Comparison of ENCODE assay signal across 10 mouse cellular contexts in genomic region chr1:176811892-176812291, GRCm38 (mm10). TPM values are rescaled to one million over a fixed set of nuclear protein-coding genes. Genes with fewer than 3 reads are reported as not detected.
DNase-seq lines count a peak whose midpoint lies in the region; ATAC-seq and TF ChIP-seq lines count a peak whose summit lies in the region.
"Had no signal": no experiment of that assay in that cellular context is flagged by ENCODE, and none has a peak within 500 bp of the region (broad histone marks: within the 10 kb centered on the region; RNA-seq: fewer than 3 reads in every experiment).

No protein-coding gene starts in this region.

- peak overlapping the region; percentile 79 for H3K4me2 ChIP-seq in heart, embryonic 14.5 days (ENCODE audit: low read length)
- peak overlapping the region; percentile 74 for H3K4me2 ChIP-seq in hindbrain, embryonic 13.5 days

- DNase-seq in heart, adult 11 months: no peak
- DNase-seq in midbrain, embryonic 10.5 days (ENCODE audit: low spot score): no peak
- DNase-seq in ovary, postnatal 36 days (ENCODE audit: low spot score): no peak
- DNase-seq in thymus, postnatal 10 days (ENCODE audit: low spot score in 2 of 2): no peak
- no peak for DNase-seq in thymus, postnatal 0 days (ENCODE audit: low spot score)
- DNase-seq: adrenal gland, adult 2 months had no signal

- peak overlapping the region; percentile 79 for H3K9ac ChIP-seq in heart, embryonic 14.5 days (ENCODE audit: low read length)
- H3K9ac ChIP-seq in hindbrain, embryonic 13.5 days: peak overlapping the region; percentile 98

- WGBS in heart, embryonic 14.5 days: 69% methylated on average over 3 of the region's 3 CpGs
- WGBS in hindbrain, embryonic 13.5 days: 76% methylated on average over 3 of the region's 3 CpGs
- 82% methylated on average over 3 of the region's 3 CpGs for WGBS in midbrain, embryonic 10.5 days

- no peak for TF ChIP-seq POLR2A in bone marrow macrophage, adult 2 months (IDR thresholded peaks at IDR 0.05; ENCODE audit: borderline replicate concordance, low read depth, low read length)

- H3K27me3 ChIP-seq in heart, embryonic 14.5 days (ENCODE audit: control insufficient read depth, insufficient read depth, low read length): no peaks in the 10 kb centered on the region
- no peaks in the 10 kb centered on the region for H3K27me3 ChIP-seq in hindbrain, embryonic 13.5 days
- H3K27me3 ChIP-seq in midbrain, embryonic 10.5 days (ENCODE audit: low read depth, poor library complexity, severe bottlenecking): no peaks in the 10 kb centered on the region

- peak overlapping the region in 1 of 2 experiments; percentile 98; a peak in 1 of 4 replicates for H3K27ac ChIP-seq in heart, embryonic 14.5 days (replicated peaks in 1 of 2; ENCODE audit: control insufficient read depth in 1 of 2, insufficient read depth in 1 of 2, low read depth in 2 of 2, low read length in 2 of 2)
- peak overlapping the region; percentile 93 for H3K27ac ChIP-seq in bone marrow macrophage, adult 2 months (ENCODE audit: insufficient read depth, low read depth, low read length)
- peak overlapping the region; percentile 100 for H3K27ac ChIP-seq in hindbrain, embryonic 13.5 days
- H3K27ac ChIP-seq in midbrain, embryonic 10.5 days (replicated peaks): no peak overlapping the region

- no peak for TF ChIP-seq CTCF in bone marrow macrophage, adult 2 months (IDR thresholded peaks at IDR 0.05; ENCODE audit: low read depth, low read length)

- H3K36me3 ChIP-seq in heart, embryonic 14.5 days (ENCODE audit: control insufficient read depth, insufficient read depth, low read length): no peaks in the 10 kb centered on the region
- no peaks in the 10 kb centered on the region for H3K36me3 ChIP-seq in hindbrain, embryonic 13.5 days
- H3K36me3 ChIP-seq in midbrain, embryonic 10.5 days: no peaks in the 10 kb centered on the region

- ATAC-seq in heart, embryonic 14.5 days (ENCODE audit: insufficient number of reproducible peaks, insufficient read depth, low FRiP score, low read depth): no peak
- ATAC-seq in hindbrain, embryonic 13.5 days (ENCODE audit: low FRiP score): no peak
- ATAC-seq: CD4-positive, CD25-positive, alpha-beta regulatory T cell, adult 4 months had no signal

- H3K9me3 ChIP-seq in heart, embryonic 14.5 days (ENCODE audit: control insufficient read depth, low read length): no peaks in the 10 kb centered on the region
- H3K9me3 ChIP-seq in hindbrain, embryonic 13.5 days: no peaks in the 10 kb centered on the region
- no peaks in the 10 kb centered on the region for H3K9me3 ChIP-seq in midbrain, embryonic 10.5 days (replicated peaks)

- H3K4me3 ChIP-seq in heart, embryonic 14.5 days (ENCODE audit: control insufficient read depth in 1 of 2, insufficient read depth in 1 of 2, low read depth in 1 of 2, low read length in 2 of 2): peak overlapping the region in 1 of 2 experiments; percentile 60; a peak in 3 of 4 replicates
- H3K4me3 ChIP-seq in bone marrow macrophage, adult 2 months (ENCODE audit: insufficient read depth, low read length): peak overlapping the region; percentile 74
- peak overlapping the region; percentile 89 for H3K4me3 ChIP-seq in hindbrain, embryonic 13.5 days
- peak overlapping the region; percentile 93 for H3K4me3 ChIP-seq in midbrain, embryonic 10.5 days

- H3K4me1 ChIP-seq in heart, embryonic 14.5 days (ENCODE audit: control insufficient read depth in 2 of 2, insufficient read depth in 2 of 2, low read length in 2 of 2): peaks cover 3 to 23% of the 10 kb centered on the region in 2 experiments; a peak in 3 of 4 replicates
- H3K4me1 ChIP-seq in bone marrow macrophage, adult 2 months (ENCODE audit: control insufficient read depth, insufficient read depth, low read length): peaks cover 23% of the 10 kb centered on the region
- peaks cover 40% of the 10 kb centered on the region for H3K4me1 ChIP-seq in hindbrain, embryonic 13.5 days (replicated peaks)
- peaks cover 35% of the 10 kb centered on the region for H3K4me1 ChIP-seq in midbrain, embryonic 10.5 days

RNA-seq across cellular contexts. Expression of gene Cep170, which starts 2.0 kb away (rescaled TPM):
- polyA plus RNA-seq in heart, embryonic 14.5 days (2014; fragmentation: Nextera tagmentation; extraction: Ambion mirVana): 21.5 and 27.5 TPM in 2 replicates
- polyA plus RNA-seq in bone marrow macrophage, adult 2 months (2012; ENCODE audit: insufficient read depth, insufficient read length, missing spikeins): 55.1 and 60.1 TPM in 2 replicates
- 122 and 128 TPM in 2 replicates for polyA plus RNA-seq in hindbrain, embryonic 13.5 days (2015; fragmentation: Nextera tagmentation; extraction: Ambion mirVana)
- polyA plus RNA-seq in midbrain, embryonic 10.5 days (2016; fragmentation: Nextera tagmentation; extraction: Ambion mirVana): 32.0 and 51.8 TPM in 2 replicates
- polyA plus RNA-seq in thymus, postnatal 0 days (2015; fragmentation: Nextera tagmentation; extraction: Ambion mirVana): 15.0 and 16.4 TPM in 2 replicates

RNA-seq across cellular contexts. Expression of gene Sdccag8, which starts 2.6 kb away (rescaled TPM):
- 9.5 and 12.1 TPM in 2 replicates for polyA plus RNA-seq in heart, embryonic 14.5 days (2014; fragmentation: Nextera tagmentation; extraction: Ambion mirVana)
- polyA plus RNA-seq in bone marrow macrophage, adult 2 months (2012; ENCODE audit: insufficient read depth, insufficient read length, missing spikeins): 24.5 and 26.0 TPM in 2 replicates
- 25.7 and 26.5 TPM in 2 replicates for polyA plus RNA-seq in hindbrain, embryonic 13.5 days (2015; fragmentation: Nextera tagmentation; extraction: Ambion mirVana)
- 22.8 and 26.5 TPM in 2 replicates for polyA plus RNA-seq in midbrain, embryonic 10.5 days (2016; fragmentation: Nextera tagmentation; extraction: Ambion mirVana)
- polyA plus RNA-seq in thymus, postnatal 0 days (2015; fragmentation: Nextera tagmentation; extraction: Ambion mirVana): 15.8 and 17.7 TPM in 2 replicates
